In genomic region chr16:9899176-9899575, GRCm38 (mm10) we compare ENCODE assay signal across 24 mouse cellular contexts.
A peak's percentile ranks its signal among the peaks of the same experiment; 100 is the strongest.
DNase-seq lines count a peak whose midpoint lies in the region; ATAC-seq and TF ChIP-seq lines count a peak whose summit lies in the region.
"Had no signal": no experiment of that assay in that cellular context is flagged by ENCODE, and none has a peak within 500 bp of the region (broad histone marks: within the 10 kb centered on the region; RNA-seq: fewer than 3 reads in every experiment).

No protein-coding gene starts in this region.

- no peaks in the 10 kb centered on the region for H3K36me3 ChIP-seq in heart, embryonic 11.5 days (ENCODE audit: control insufficient read depth, insufficient read depth, low read length)
- H3K36me3 ChIP-seq: embryonic facial prominence, embryonic 13.5 days; embryonic facial prominence, embryonic 15.5 days; forebrain, embryonic 10.5 days; forebrain, embryonic 12.5 days; G1E had no signal

- WGBS in cerebellum, adult 2 months = 43% methylated on average over 2 of the region's 2 CpGs
- 83% methylated on average over 2 of the region's 2 CpGs for WGBS in heart, embryonic 11.5 days (ENCODE audit: insufficient replicate concordance)

- no peak overlapping the region for H3K4me2 ChIP-seq in heart, embryonic 11.5 days
- H3K4me2 ChIP-seq: embryonic facial prominence, embryonic 13.5 days; embryonic facial prominence, embryonic 15.5 days; forebrain, embryonic 12.5 days had no signal

- no peak overlapping the region for H3K4me3 ChIP-seq in cerebellum, adult 2 months (replicated peaks; ENCODE audit: insufficient read depth, low read depth, low read length)
- no peak overlapping the region for H3K4me3 ChIP-seq in heart, embryonic 11.5 days (ENCODE audit: low read depth, low read length)
- H3K4me3 ChIP-seq: embryonic facial prominence, embryonic 13.5 days; embryonic facial prominence, embryonic 15.5 days; erythroblast, embryonic 14.5 days; forebrain, embryonic 10.5 days; forebrain, embryonic 12.5 days had no signal

- ATAC-seq in heart, embryonic 11.5 days (replicated peaks; ENCODE audit: insufficient number of reproducible peaks, low FRiP score, low TSS enrichment) = no peak
- ATAC-seq: CD4-positive, CD25-positive, alpha-beta regulatory T cell, adult 4 months; forebrain, embryonic 14.5 days; forebrain, embryonic 16.5 days had no signal

- TF ChIP-seq POLR2A in cerebellum, adult 2 months (IDR thresholded peaks at IDR 0.05; ENCODE audit: borderline replicate concordance, insufficient read depth, low read length) = no peak

- H3K27me3 ChIP-seq in cerebellum, adult 2 months (ENCODE audit: control insufficient read depth, insufficient read depth, low read length) = no peaks in the 10 kb centered on the region
- H3K27me3 ChIP-seq in heart, embryonic 11.5 days (ENCODE audit: control insufficient read depth, insufficient read depth, low read length) = no peaks in the 10 kb centered on the region
- H3K27me3 ChIP-seq: embryonic facial prominence, embryonic 13.5 days; embryonic facial prominence, embryonic 15.5 days; forebrain, embryonic 12.5 days had no signal

- TF ChIP-seq CTCF in cerebellum, adult 2 months (IDR thresholded peaks at IDR 0.05; ENCODE audit: borderline replicate concordance, insufficient read depth, low read depth, low read length) = no peak

- no peak overlapping the region for H3K9ac ChIP-seq in heart, embryonic 11.5 days (ENCODE audit: low read depth, low read length)
- H3K9ac ChIP-seq: embryonic facial prominence, embryonic 13.5 days; embryonic facial prominence, embryonic 15.5 days; forebrain, embryonic 12.5 days had no signal

- DNase-seq in cerebellum, adult 2 months = no peak
- DNase-seq in cerebellum, adult 11-12 months = no peak
- DNase-seq in heart, adult 11 months = peak; percentile 63
- DNase-seq in retina, postnatal 1 day = peak; percentile 10
- no peak for DNase-seq in urinary bladder, postnatal 36 days (ENCODE audit: low spot score in 2 of 2)
- DNase-seq: adrenal gland, adult 2 months; adrenal gland, postnatal 10 days; adrenal gland, postnatal 25 days; B cell, adult 2 months; cerebellum, adult 11 months; cerebellum, adult 9-10 months; cerebellum, postnatal 14 days; cerebellum, postnatal 36 days; embryo, embryonic 11 days had no signal

- peak overlapping the region; percentile 15; the same call in 1 of the 2 replicates for H3K27ac ChIP-seq in cerebellum, adult 2 months (ENCODE audit: insufficient read depth, low read length)
- no peak overlapping the region for H3K27ac ChIP-seq in heart, embryonic 11.5 days (ENCODE audit: low read depth, low read length)
- H3K27ac ChIP-seq: embryonic facial prominence, embryonic 13.5 days; embryonic facial prominence, embryonic 15.5 days; forebrain, embryonic 10.5 days; forebrain, embryonic 12.5 days had no signal

- H3K4me1 ChIP-seq in cerebellum, adult 2 months (ENCODE audit: control insufficient read depth, insufficient read depth, low read length) = peaks cover 66% of the 10 kb centered on the region
- no peaks in the 10 kb centered on the region for H3K4me1 ChIP-seq in heart, embryonic 11.5 days (ENCODE audit: control insufficient read depth, insufficient read depth, low read length)
- H3K4me1 ChIP-seq: embryonic facial prominence, embryonic 13.5 days; embryonic facial prominence, embryonic 15.5 days; forebrain, embryonic 10.5 days; forebrain, embryonic 12.5 days had no signal

- no peaks in the 10 kb centered on the region for H3K9me3 ChIP-seq in heart, embryonic 11.5 days (replicated peaks; ENCODE audit: control insufficient read depth, low read length)
- H3K9me3 ChIP-seq: embryonic facial prominence, embryonic 13.5 days; embryonic facial prominence, embryonic 15.5 days; forebrain, embryonic 10.5 days; forebrain, embryonic 12.5 days; G1E had no signal

Comparison
In these comparisons a context has a peak if more than half of its experiments do, and no peak if none do; other contexts are left out.
1. DNase-seq: peak in heart, adult 11 months (single experiment) and retina, postnatal 1 day (single experiment); none in cerebellum, adult 2 months (0 of 2), cerebellum, adult 11-12 months (single experiment) and urinary bladder, postnatal 36 days (0 of 2).